10 mouse cellular contexts compared by ENCODE assay signal in the genomic region with DNA sequence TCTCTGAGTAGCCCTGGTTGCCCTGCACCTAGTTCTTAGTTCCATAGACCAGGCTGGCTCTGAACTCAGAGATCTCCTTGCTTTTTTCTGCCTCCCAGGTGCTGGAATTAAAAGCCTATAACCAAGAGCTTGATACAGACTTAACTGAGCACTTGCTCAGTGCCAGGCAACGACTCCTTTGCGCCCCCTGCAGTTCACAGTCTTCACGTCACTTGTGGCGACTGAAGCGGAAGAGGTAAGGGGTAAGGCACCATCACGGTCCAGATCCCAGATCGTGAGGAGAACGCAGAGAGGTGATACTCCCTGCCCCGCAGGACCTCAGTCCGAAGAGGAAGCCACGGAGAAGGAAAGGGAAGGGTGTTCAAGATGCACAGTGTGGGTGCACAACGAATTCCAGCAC. TPM values are rescaled to one million over a fixed set of nuclear protein-coding genes. Genes with fewer than 3 reads are reported as not detected.
DNase-seq lines count a peak whose midpoint lies in the region; ATAC-seq and TF ChIP-seq lines count a peak whose summit lies in the region.
"Had no signal": no experiment of that assay in that cellular context is flagged by ENCODE, and none has a peak within 500 bp of the region (broad histone marks: within the 10 kb centered on the region; RNA-seq: fewer than 3 reads in every experiment).

No protein-coding gene starts in this region.

- no peak for DNase-seq in lung, adult 2 months
- no peak for DNase-seq in lung, postnatal 14 days
- peak; percentile 91 for DNase-seq in ZHBTc4 (ENCODE audit: low read depth, low spot score)
- DNase-seq in right cerebral cortex, postnatal 14 days = no peak
- DNase-seq in cerebellum, adult 11 months = no peak
- DNase-seq: cerebellum, adult 11-12 months; right cerebral cortex, adult 18-20 months; thymus, adult 2 months had no signal

- WGBS in lung, adult 2 months = 83% methylated on average over 12 of the region's 12 CpGs
- 79% methylated on average over 12 of the region's 12 CpGs for WGBS in forebrain, embryonic 16.5 days
- 84% methylated on average over 12 of the region's 12 CpGs for WGBS in neural tube, embryonic 14.5 days

- ATAC-seq in forebrain, embryonic 16.5 days = no peak
- ATAC-seq in neural tube, embryonic 14.5 days (ENCODE audit: low read depth) = no peak

- H3K36me3 ChIP-seq in forebrain, embryonic 16.5 days (ENCODE audit: control insufficient read depth, insufficient read depth) = no peaks in the 10 kb centered on the region
- no peaks in the 10 kb centered on the region for H3K36me3 ChIP-seq in neural tube, embryonic 14.5 days (ENCODE audit: control insufficient read depth, insufficient read depth, low read length)

- H3K4me1 ChIP-seq in lung, adult 2 months (ENCODE audit: control insufficient read depth, insufficient read depth, low read length) = no peaks in the 10 kb centered on the region
- H3K4me1 ChIP-seq in forebrain, embryonic 16.5 days (replicated peaks; ENCODE audit: control insufficient read depth, insufficient read depth, low read length) = peaks cover 25% of the 10 kb centered on the region
- no peaks in the 10 kb centered on the region for H3K4me1 ChIP-seq in neural tube, embryonic 14.5 days (ENCODE audit: control insufficient read depth, insufficient read depth, low read length)

- H3K27ac ChIP-seq in forebrain, embryonic 16.5 days (ENCODE audit: low read length) = peak overlapping the region; percentile 88
- H3K27ac ChIP-seq in neural tube, embryonic 14.5 days (ENCODE audit: low read depth, low read length) = peak overlapping the region; percentile 70; the same call in 1 of the 2 replicates

- H3K9me3 ChIP-seq in forebrain, embryonic 16.5 days (ENCODE audit: control insufficient read depth, low read length) = no peaks in the 10 kb centered on the region
- no peaks in the 10 kb centered on the region for H3K9me3 ChIP-seq in neural tube, embryonic 14.5 days (ENCODE audit: control insufficient read depth, low read length)

- no peaks in the 10 kb centered on the region for H3K27me3 ChIP-seq in forebrain, embryonic 16.5 days (replicated peaks; ENCODE audit: control insufficient read depth, insufficient read depth, low read length)
- no peaks in the 10 kb centered on the region for H3K27me3 ChIP-seq in neural tube, embryonic 14.5 days (ENCODE audit: control insufficient read depth, insufficient read depth, low read length)

- no peak for TF ChIP-seq POLR2A in lung, adult 2 months (IDR thresholded peaks at IDR 0.05; ENCODE audit: borderline replicate concordance, extremely low read depth, low read depth, low read length)

- no peak overlapping the region for H3K4me2 ChIP-seq in forebrain, embryonic 16.5 days (ENCODE audit: low read length)
- no peak overlapping the region for H3K4me2 ChIP-seq in neural tube, embryonic 14.5 days (ENCODE audit: low read depth, low read length)

- H3K4me3 ChIP-seq in lung, adult 2 months (replicated peaks; ENCODE audit: extremely low read depth, low read depth, low read length) = no peak overlapping the region
- no peak overlapping the region for H3K4me3 ChIP-seq in forebrain, embryonic 16.5 days (replicated peaks; ENCODE audit: low read length)
- no peak overlapping the region for H3K4me3 ChIP-seq in neural tube, embryonic 14.5 days (ENCODE audit: low read depth, low read length)

- H3K9ac ChIP-seq in forebrain, embryonic 16.5 days (replicated peaks; ENCODE audit: low read depth, low read length) = no peak overlapping the region
- no peak overlapping the region for H3K9ac ChIP-seq in neural tube, embryonic 14.5 days (replicated peaks; ENCODE audit: low read depth, low read length)

- TF ChIP-seq CTCF in lung, adult 2 months (IDR thresholded peaks at IDR 0.05; ENCODE audit: insufficient read depth, low read length) = 0 out of 2 replicates have a peak, but pooled peaks have one; percentile 1

RNA-seq across cellular contexts. Expression of gene Fzd9, which starts 6.5 kb away (rescaled TPM):
- 0.22 and 0.95 TPM in 2 replicates for polyA plus RNA-seq in lung, adult 2 months (2012; rRNA removed)
- polyA plus RNA-seq in forebrain, embryonic 16.5 days (2015; fragmentation: Nextera tagmentation; extraction: Ambion mirVana) = 11.9 and 12.4 TPM in 2 replicates
- polyA plus RNA-seq in neural tube, embryonic 14.5 days (2014; fragmentation: Nextera tagmentation; extraction: Ambion mirVana) = 10.0 and 12.0 TPM in 2 replicates
